Mouse (Mus musculus): ENCODE data around the gene Tbc1d1.

Tbc1d1 gene

DNA sequence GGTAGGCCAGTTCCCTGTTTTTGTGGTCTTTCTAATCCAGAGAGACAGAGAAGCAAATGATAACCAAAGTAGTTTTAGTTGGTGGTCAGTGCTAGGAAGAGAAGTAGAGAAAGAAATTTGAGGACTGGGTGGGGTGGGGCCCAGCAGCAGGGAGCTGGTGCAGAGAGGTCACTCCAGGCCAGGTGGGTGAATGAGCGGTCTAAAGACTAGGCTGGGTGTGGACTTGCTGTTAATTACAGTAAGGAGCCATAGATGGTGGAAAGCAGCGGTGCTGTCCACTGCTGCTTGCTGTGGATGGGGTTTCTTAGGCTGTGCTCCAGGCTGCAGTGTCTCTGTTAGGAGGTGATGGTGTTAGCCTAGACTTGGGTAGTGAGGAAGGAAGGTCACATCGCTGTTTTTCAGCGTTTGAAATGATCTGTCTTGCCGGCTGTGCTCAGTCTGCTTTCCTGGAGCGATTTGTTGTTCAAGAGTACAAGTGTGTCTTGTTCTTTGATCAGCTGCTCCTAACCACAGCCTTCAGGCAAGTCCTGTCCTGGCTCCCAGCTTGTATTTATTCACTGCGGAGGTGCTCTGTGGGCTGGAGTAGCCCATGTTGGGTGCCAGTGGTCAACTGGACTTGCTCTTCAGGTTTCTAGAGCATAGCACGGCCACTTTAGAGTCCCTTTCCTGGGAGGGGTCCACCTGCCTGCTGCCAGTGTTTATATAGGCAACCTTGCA, 78.3 kb downstream of the Tbc1d1 start:
- intact Hi-C loops (cut with DNase I) = no loop called here

DNA sequence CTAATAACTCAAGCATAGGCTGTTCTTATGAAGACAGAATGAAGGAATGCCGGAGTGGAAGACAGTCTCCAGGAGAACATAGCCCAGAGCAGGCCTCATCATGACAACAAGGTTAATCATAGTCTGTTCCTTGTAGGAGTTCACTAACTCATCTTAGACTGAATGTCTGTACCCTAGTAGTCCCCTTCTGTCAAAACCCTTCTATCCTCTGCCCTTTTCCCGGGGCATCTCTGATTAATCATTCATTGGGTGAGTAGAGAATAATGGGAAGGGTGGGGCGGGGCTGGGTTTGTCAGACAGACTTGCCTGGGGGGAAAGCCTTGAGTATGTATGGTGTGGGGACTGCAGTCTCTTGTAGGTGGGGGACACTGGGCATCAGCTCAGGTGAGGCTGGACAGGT, 79.1 kb downstream of the Tbc1d1 start:
- intact Hi-C loops (cut with DNase I) = no loop called here

- intact Hi-C loops (cut with DNase I) = no loop called here
Measured at GRCm38 (mm10) chr5:64236561-64236960, 80.5 kb downstream of the Tbc1d1 start.

DNA sequence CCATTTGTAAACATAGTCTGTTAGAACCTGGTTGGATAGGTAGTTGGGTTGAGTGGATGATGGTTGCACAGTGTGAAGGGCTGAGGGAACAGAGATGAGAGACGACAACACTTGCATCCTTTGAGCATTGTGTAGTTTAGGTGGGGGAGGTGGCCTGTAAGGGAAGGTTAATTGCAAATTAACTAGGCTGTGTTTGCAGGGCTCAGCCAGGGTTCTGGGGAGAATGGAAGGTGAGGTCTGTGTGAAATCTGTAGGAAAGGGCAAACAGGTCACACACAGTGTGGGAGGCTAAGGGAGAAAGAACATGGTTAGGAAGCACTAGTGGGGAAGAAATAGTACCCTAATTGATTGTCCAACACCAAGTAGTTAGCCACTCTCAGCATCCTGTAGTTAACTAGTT, 81.2 kb downstream of the Tbc1d1 start:
- intact Hi-C loops (cut with DNase I) = no loop called here

DNA sequence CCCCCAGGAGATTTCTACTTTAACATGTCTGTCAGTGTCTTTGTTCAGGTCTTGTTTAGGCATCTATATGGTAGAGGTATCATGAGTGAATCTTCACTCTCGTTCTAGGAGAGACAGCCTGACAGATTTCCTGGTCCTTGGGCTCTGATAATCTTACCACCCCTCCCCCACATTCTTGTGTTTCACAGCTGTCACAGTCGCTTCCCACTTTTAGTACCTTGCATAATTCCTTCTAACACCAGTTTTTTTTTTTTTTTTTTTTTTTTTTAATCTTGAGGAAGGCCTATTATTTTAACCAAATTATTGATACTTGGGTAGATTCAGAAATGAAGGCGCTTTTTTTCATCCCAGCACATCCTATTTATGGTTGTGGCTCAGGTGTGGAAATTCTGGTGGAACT, 81.6 kb downstream of the Tbc1d1 start:
- intact Hi-C loops (cut with DNase I) = no loop called here

DNA sequence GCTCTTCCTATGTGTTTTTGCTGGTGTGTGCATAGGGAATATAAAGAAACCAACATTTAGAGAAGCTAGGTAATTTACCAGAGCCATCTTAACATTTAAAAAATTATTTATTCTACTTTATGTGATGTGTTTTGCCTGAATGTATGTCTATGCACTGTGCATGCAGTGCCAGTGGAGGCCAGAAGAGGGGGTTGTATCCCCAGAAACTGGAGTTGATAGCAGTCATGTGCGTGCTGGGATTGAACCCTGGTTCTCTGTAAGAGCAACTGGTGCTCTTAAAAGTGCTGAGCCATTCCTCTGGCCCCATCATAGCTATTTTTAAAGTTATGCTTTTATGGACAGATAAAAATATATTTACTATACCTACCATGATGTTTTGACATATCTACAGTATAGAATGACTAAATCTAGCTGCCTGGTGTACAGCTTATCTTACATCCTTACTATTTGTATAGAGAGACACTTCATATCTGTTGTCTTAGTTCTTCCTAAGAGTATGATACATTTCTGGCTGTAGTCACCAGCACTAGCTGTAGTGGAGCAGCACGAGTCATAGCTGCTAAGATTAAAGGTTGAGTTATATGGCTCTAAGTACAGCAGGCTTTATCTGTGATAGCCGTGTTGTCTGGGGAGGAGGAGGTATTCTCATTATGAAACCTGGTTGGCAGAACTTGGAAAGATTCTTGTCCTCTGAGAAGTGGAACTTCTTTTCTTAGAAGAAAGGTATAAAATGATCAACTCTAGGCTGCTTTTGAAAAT, 83.0 kb downstream of the Tbc1d1 start:
- intact Hi-C loops (cut with DNase I) = no loop called here

GRCm38 (mm10) chr5:64240941-64241682, 85.0 kb downstream of the Tbc1d1 start:
- intact Hi-C loops (cut with DNase I) = no loop called here

- intact Hi-C loops (cut with DNase I) = no loop called here
Measured at GRCm38 (mm10) chr5:64241867-64242266, 85.8 kb downstream of the Tbc1d1 start.

GRCm38 (mm10) chr5:64242795-64243455, 86.8 kb downstream of the Tbc1d1 start:
- intact Hi-C loops (cut with DNase I) = no loop called here

DNA sequence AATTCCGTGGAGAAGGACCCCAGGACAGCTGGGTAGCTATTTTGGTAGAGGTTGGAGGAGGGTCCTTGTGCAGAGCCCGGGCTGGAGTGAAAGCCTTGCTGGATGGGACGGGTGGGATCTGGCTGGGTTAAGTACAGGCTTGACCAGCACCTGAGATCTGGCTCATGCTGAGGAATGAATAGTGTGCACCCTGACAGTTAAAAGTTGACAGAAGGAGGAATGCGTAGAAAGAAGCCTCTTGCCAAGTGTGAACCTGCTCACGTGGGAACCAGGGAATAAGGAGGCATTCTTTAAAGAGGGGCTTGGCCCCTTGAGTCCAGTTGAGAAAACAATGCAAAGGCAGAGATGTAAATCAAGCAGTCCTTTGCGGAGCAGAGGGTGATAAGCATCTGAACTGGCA, 87.6 kb downstream of the Tbc1d1 start:
- intact Hi-C loops (cut with DNase I) = no loop called here

- intact Hi-C loops (cut with DNase I) = no loop called here
Measured at GRCm38 (mm10) chr5:64244283-64244682, 88.2 kb downstream of the Tbc1d1 start.

- intact Hi-C loops (cut with DNase I) = no loop called here
Measured at GRCm38 (mm10) chr5:64244745-64245144, 88.6 kb downstream of the Tbc1d1 start.

- intact Hi-C loops (cut with DNase I) = no loop called here
Measured at GRCm38 (mm10) chr5:64251435-64251834, 95.3 kb downstream of the Tbc1d1 start.

DNA sequence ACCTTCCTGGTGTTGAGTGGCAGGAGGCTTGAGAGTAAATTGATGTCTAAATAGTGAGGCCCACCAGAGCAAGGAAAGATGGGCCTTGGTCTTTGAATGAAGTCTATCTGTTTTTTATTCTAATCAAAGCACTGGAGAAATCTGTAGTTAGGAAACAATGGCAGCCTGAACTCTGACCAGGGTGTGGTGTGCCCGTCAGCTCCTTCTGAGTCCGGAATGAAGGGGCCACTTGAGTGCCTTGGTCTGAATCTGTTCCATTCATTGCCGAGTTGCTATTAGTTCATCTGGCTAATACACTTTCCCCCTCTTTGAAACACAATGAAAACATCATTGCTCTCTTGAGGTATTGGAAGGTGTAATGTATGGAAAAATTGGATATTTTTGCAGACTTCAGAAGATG, 98.2 kb downstream of the Tbc1d1 start:
- intact Hi-C loops (cut with DNase I) = no loop called here

GRCm38 (mm10) chr5:64254988-64255387, 98.9 kb downstream of the Tbc1d1 start:
- intact Hi-C loops (cut with DNase I) = no loop called here

GRCm38 (mm10) chr5:64263348-64263747, 107.2 kb downstream of the Tbc1d1 start:
- intact Hi-C loops (cut with DNase I) = no loop called here

- intact Hi-C loops (cut with DNase I) = loop anchor here (2.0 kb wide), 1 partner anchor 61 kb away; no protein-coding TSS in a partner anchor
Measured at GRCm38 (mm10) chr5:64263898-64264478, 107.9 kb downstream of the Tbc1d1 start.

DNA sequence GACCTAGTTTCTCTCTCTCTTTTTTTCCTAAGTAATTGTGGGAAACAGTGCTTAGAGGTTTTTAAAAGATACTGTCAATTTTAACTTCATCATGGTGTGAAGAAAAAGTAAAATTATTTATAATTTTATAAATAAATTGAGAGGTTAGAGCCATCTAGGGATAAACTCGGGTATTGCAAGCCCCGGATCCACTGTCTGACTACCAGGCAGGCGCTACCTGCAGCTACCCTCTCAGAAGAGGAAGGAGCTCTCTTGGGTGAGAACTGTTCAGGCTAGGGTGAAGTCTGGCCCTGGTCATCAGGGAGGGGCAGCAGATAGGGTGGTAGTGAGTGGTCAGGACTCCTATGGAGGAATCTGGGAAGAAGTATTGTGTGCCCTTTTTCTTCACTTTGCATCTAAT, 109.0 kb downstream of the Tbc1d1 start:
- intact Hi-C loops (cut with DNase I) = loop anchor here (2.0 kb wide), 1 partner anchor 62 kb away; no protein-coding TSS in a partner anchor

DNA sequence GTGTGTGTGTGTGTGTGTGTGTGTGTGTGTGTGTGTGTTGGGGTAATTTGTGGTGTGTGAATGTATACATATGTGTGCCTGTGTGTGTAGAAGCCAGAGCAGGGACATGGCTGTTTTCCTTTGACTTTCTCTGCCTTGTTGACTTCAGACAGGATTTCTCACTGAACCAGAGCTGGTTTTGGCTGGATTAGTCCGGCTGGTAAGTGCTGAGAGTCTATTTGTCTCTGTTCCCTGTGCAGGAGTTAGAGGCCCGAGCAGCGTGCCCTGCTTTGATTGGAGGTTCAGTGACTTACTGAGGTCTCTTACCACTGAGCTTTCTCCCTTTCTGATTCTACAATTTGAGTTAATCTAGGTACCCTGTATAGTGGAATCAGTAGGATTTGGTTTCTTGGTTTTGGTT, 109.8 kb downstream of the Tbc1d1 start:
- intact Hi-C loops (cut with DNase I) = loop anchor here (2.0 kb wide), 1 partner anchor 63 kb away; no protein-coding TSS in a partner anchor

- intact Hi-C loops (cut with DNase I) = no loop called here
Measured at GRCm38 (mm10) chr5:64266534-64266933, 110.4 kb downstream of the Tbc1d1 start.

DNA sequence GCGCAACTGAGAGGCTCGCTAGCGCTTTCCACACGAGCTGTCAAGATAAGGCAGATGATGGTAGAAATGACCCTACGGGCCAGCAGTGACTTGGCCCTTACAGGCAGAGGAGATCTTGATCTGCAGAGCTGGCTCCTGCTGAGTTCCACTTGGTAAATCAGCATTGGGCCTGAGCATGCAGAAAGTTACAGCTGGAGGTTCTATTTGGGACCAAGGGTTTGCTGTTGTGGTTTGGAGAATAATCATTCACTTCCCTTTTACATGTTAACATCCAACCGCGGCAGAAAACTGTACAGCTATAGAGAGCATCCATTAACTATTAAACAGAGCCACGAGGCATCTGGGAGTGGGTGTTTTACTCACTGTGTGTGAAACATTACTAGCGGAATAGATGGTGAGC, 111.2 kb downstream of the Tbc1d1 start:
- intact Hi-C loops (cut with DNase I) = no loop called here
